Mouse (Mus musculus) effector memory CD4-positive, alpha-beta T cell, adult 7 months (primary cell): ENCODE measurements around the gene Thumpd1. TPM values are rescaled to one million over a fixed set of nuclear protein-coding genes. Genes with fewer than 3 reads are reported as not detected.

ENCODE experiments used
- polyA plus RNA-seq: library from polyadenylated mRNA; unstranded; fragments of 100-300 nt; shearing (Covaris generic); gene quantifications from one replicate; pipeline ENCODE4 v1.2.1, GENCODE M21; 2017

Gene Thumpd1
- 61.3 TPM for polyA plus RNA-seq

DNA sequence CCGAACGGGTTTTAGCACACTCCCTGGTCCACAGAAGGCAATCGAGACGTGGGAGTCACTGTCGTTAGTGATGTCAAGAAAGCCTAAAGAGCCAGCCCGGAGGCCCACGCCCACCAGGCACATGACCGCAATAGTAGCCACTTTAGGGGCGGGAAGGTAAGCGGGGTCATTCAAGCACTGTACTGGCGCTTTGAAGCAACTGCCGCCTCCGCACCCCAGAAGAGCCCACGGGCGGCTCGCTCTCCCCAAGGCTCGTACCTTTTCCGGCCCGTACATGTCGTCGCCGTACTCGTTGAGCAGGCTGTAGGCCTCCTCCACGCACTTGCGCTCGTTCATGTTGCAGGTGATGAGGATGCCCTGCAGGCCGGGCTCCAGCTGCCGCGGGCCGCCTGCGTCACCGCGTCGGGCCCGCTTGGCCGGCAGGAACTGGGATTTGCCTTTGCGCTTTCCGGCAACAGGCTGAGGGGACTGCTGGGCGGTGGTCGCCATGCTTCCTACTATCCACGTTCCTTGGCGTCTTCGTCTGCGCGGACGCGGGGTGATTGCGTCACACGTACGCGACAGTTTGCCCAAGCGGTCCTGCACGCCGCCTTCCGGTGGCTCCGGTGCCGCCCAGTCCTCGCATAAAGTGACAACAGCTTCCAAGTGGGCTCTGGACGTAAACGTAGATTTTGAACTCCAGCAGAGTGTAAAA, at the start of gene Thumpd1:
Gene Thumpd1 (minus strand): TSS at position 546 of the 694 bp plus-strand sequence.

DNA sequence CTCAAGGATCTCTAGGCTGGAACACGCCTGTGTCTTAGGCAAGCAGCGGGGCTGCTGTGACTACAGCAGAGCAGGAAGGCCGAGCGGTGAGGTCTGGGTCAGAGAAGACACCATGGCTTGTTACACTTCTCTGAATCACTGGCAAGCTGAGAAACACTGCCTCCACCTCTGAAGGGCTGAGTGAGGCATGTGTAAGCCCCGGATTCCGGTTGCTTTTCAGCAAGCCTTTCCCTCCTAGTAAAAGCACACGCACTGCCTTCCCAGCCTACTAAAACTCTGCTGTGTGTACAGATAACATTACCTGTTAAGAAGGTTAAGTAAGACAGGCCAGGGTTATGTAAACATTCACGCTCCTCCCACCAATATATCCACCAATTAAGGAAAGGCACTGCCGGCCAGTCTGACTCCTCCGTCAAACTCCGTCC, 39.9 kb upstream of the Thumpd1 start, which contains the start of gene Acsm3:
Gene Acsm3 (plus strand): TSS at position 397 of the 425 bp plus-strand sequence.

DNA sequence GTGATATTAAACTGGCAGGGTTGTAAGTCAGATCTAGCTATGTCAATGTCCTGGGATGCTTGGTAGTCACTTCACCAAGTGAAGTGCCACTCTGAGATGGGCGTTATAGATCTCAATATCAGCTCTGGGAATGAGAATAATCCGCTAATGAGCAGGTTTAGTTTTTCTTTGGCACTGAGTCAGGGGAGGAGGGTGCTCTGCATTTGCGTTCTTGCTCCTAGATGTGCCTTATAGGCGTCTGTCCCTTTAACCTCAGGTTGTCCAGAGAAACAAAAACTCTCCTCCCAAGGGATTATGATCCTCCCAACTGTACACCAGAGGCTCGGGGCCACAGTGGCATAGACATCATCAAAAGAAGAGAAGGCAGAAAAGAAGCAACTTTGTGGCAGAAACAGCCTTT, 30.9 kb downstream of the Thumpd1 start, which contains the start of gene Acsm4:
Gene Acsm4 (plus strand): TSS at position 301 of the 400 bp plus-strand sequence.

Other genes with a start within 250 kb of the Thumpd1 start
- not detected for gene Umod, start 241.5 kb downstream of the Thumpd1 start, polyA plus RNA-seq
- gene Acsm5, start 201.3 kb downstream of the Thumpd1 start, polyA plus RNA-seq, result not detected
- gene Pdilt, start 197.3 kb downstream of the Thumpd1 start, polyA plus RNA-seq, result not detected
- not detected for gene Acsm2, start 166.5 kb downstream of the Thumpd1 start, polyA plus RNA-seq
- gene Acsm1, start 113.8 kb downstream of the Thumpd1 start, polyA plus RNA-seq, result not detected
- gene Acsm4, start 30.8 kb downstream of the Thumpd1 start, polyA plus RNA-seq, result not detected
- gene Acsm3, start 40.1 kb upstream of the Thumpd1 start, polyA plus RNA-seq, result 0.18 TPM
- 46.1 TPM for gene Rexo5, start 73.2 kb upstream of the Thumpd1 start, polyA plus RNA-seq
- 6.8 TPM for gene Eri2, start 73.3 kb upstream of the Thumpd1 start, polyA plus RNA-seq
- 9.9 TPM for gene Lyrm1, start 175.1 kb upstream of the Thumpd1 start, polyA plus RNA-seq
- gene Dcun1d3, start 175.5 kb upstream of the Thumpd1 start, polyA plus RNA-seq, result 15.1 TPM